Mouse (Mus musculus) liver, embryonic 14.5 days (tissue): ENCODE results near the gene Rbm4b.

Source experiments
- CTCF ChIP-seq: IDR thresholded peaks from 2 replicates; pipeline ENCODE4 v1.5.1; 2016; ENCODE audit warnings: antibody characterized with exemption, low read depth, control low read depth
- EP300 ChIP-seq: IDR thresholded peaks from 2 replicates; pipeline ENCODE4 v1.6.1; 2016; ENCODE audit warnings: antibody characterized with exemption, low read depth

DNA sequence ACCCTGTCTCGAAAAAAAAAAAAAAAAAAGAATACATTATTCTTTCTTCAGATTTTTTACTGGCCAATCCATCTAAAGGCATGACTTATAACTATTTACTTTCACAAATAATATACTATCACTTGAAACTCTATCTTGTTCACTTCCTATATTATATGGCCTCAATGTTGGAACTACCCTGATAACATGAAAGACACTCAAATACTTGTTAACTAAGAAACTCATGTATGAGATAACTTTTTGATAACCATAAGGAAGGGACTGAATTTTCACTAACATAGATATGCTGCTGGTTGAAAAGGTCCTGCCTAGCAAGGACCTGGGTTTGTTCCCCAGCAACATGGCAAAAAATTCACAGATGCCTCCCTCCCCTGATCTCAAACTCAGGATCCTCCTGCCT lies 39.6 kb downstream of the Rbm4b start:
- no peak for TF ChIP-seq EP300
- no peak for TF ChIP-seq CTCF
